Mouse (Mus musculus): ENCODE data around the gene Krt10.

Gene Krt10

GRCm38 (mm10) chr11:99389264-99389663, at the start of gene Krt10:
TSS of gene Krt10 (minus strand) at chr11:99389364.
- no peak for DNase-seq

- DNase-seq = no peak
Observed at GRCm38 (mm10) chr11:99437972-99438371, 48.8 kb upstream of the Krt10 start, which contains the start of gene Krt20. TSS of gene Krt20 (minus strand) at chr11:99438150.

- DNase-seq = no peak
Observed at GRCm38 (mm10) chr11:99436625-99437024, 47.5 kb upstream of the Krt10 start.

- no peak for DNase-seq
Observed at GRCm38 (mm10) chr11:99430670-99431069, 41.5 kb upstream of the Krt10 start.

GRCm38 (mm10) chr11:99422159-99422558, 33.0 kb upstream of the Krt10 start, which contains the start of gene Krt12:
TSS of gene Krt12 (minus strand) at chr11:99422259.
- no peak for DNase-seq

- DNase-seq = no peak
Observed at GRCm38 (mm10) chr11:99420586-99420985, 31.4 kb upstream of the Krt10 start.

- peak; percentile 31 for DNase-seq
Observed at GRCm38 (mm10) chr11:99417819-99418218, 28.7 kb upstream of the Krt10 start.

GRCm38 (mm10) chr11:99416902-99417301, 27.7 kb upstream of the Krt10 start:
- peak; percentile 52 for DNase-seq

GRCm38 (mm10) chr11:99414463-99415147, 25.4 kb upstream of the Krt10 start:
- no peak for DNase-seq

GRCm38 (mm10) chr11:99413247-99413646, 24.1 kb upstream of the Krt10 start:
- no peak for DNase-seq

- DNase-seq = no peak
Observed at GRCm38 (mm10) chr11:99406186-99406585, 17.0 kb upstream of the Krt10 start.

- no peak for DNase-seq
Observed at GRCm38 (mm10) chr11:99399956-99400549, 10.9 kb upstream of the Krt10 start.

GRCm38 (mm10) chr11:99398832-99399231, 9.7 kb upstream of the Krt10 start:
- DNase-seq = no peak

- DNase-seq = no peak
Observed at GRCm38 (mm10) chr11:99398084-99398483, 8.9 kb upstream of the Krt10 start.

- DNase-seq = no peak
Observed at GRCm38 (mm10) chr11:99396661-99397060, 7.5 kb upstream of the Krt10 start.

- no peak for DNase-seq
Observed at GRCm38 (mm10) chr11:99396034-99396433, 6.9 kb upstream of the Krt10 start.

- DNase-seq = peak; percentile 23
Observed at GRCm38 (mm10) chr11:99392492-99392891, 3.3 kb upstream of the Krt10 start.

GRCm38 (mm10) chr11:99391375-99391774, 2.2 kb upstream of the Krt10 start:
- no peak for DNase-seq

GRCm38 (mm10) chr11:99390866-99391265, 1.7 kb upstream of the Krt10 start:
- no peak for DNase-seq

GRCm38 (mm10) chr11:99388661-99389060, 503 bp downstream of the Krt10 start:
- no peak for DNase-seq

GRCm38 (mm10) chr11:99385813-99386721, 3.1 kb downstream of the Krt10 start:
- peak; percentile 88 for DNase-seq

- peak; percentile 54 for DNase-seq
Observed at GRCm38 (mm10) chr11:99379568-99379967, 9.6 kb downstream of the Krt10 start.

- DNase-seq = no peak
Observed at GRCm38 (mm10) chr11:99374803-99375202, 14.4 kb downstream of the Krt10 start, which contains the start of gene Krt28. TSS of gene Krt28 (minus strand) at chr11:99374903.
